Mouse (Mus musculus): Measurements from ENCODE around the gene Tcam1.

Gene Tcam1

GRCm38 (mm10) chr11:106273811-106274210 is 2.7 kb upstream of the Tcam1 start:
- no peak for DNase-seq

- DNase-seq = no peak
These were observed 2.1 kb upstream of the Tcam1 start for GRCm38 (mm10) chr11:106274374-106274773.

GRCm38 (mm10) chr11:106274971-106275411 is 1.5 kb upstream of the Tcam1 start:
- peak; percentile 55 to 61 for DNase-seq

- DNase-seq = no peak
These were observed 6.0 kb downstream of the Tcam1 start for GRCm38 (mm10) chr11:106282452-106282851.

GRCm38 (mm10) chr11:106283371-106283770 is 6.9 kb downstream of the Tcam1 start:
- DNase-seq = no peak

GRCm38 (mm10) chr11:106284126-106284525 is 7.7 kb downstream of the Tcam1 start:
- DNase-seq = no peak

GRCm38 (mm10) chr11:106286206-106286605 is 9.7 kb downstream of the Tcam1 start:
- DNase-seq = no peak

- DNase-seq = no peak
These were observed 10.5 kb downstream of the Tcam1 start for GRCm38 (mm10) chr11:106286987-106287386.

- peak; percentile 47 to 65 for DNase-seq
These were observed 12.9 kb downstream of the Tcam1 start for GRCm38 (mm10) chr11:106289369-106289768.

GRCm38 (mm10) chr11:106290376-106290775 is 13.9 kb downstream of the Tcam1 start:
- no peak for DNase-seq

- no peak for DNase-seq
These were observed 15.4 kb downstream of the Tcam1 start for GRCm38 (mm10) chr11:106291861-106292260.

GRCm38 (mm10) chr11:106301765-106302164 is 25.3 kb downstream of the Tcam1 start, which contains the start of gene Gh:
Gene Gh, minus strand, starts transcription at chr11:106301865.
- DNase-seq = no peak

- peak in 1 of 2 experiments; percentile 62 for DNase-seq
These were observed 26.2 kb downstream of the Tcam1 start for GRCm38 (mm10) chr11:106302634-106303033.

- DNase-seq = no peak
These were observed 29.0 kb downstream of the Tcam1 start for GRCm38 (mm10) chr11:106305348-106306064.

GRCm38 (mm10) chr11:106306065-106306385 is 29.6 kb downstream of the Tcam1 start:
- DNase-seq = no peak

GRCm38 (mm10) chr11:106306758-106307157 is 30.3 kb downstream of the Tcam1 start:
- no peak for DNase-seq

GRCm38 (mm10) chr11:106307432-106307831 is 31.0 kb downstream of the Tcam1 start:
- DNase-seq = no peak

GRCm38 (mm10) chr11:106308162-106308561 is 31.7 kb downstream of the Tcam1 start:
- DNase-seq = no peak

- no peak for DNase-seq
These were observed 33.7 kb downstream of the Tcam1 start for GRCm38 (mm10) chr11:106310123-106310522.

- no peak for DNase-seq
These were observed 37.1 kb downstream of the Tcam1 start for GRCm38 (mm10) chr11:106313533-106313932.

- no peak for DNase-seq
These were observed 37.9 kb downstream of the Tcam1 start, which contains the start of gene Cd79b for GRCm38 (mm10) chr11:106314333-106314812. Gene Cd79b, minus strand, starts transcription at chr11:106314762.

- DNase-seq = no peak
These were observed 39.9 kb downstream of the Tcam1 start for GRCm38 (mm10) chr11:106316416-106316815.

GRCm38 (mm10) chr11:106317801-106318200 is 41.3 kb downstream of the Tcam1 start:
- no peak for DNase-seq

All from kidney, adult 8-10 months (tissue).